Mouse (Mus musculus) ES-Bruce4 (cell line): ENCODE results near the gene Asb16. TPM values are rescaled to one million over a fixed set of nuclear protein-coding genes. Genes with fewer than 3 reads are reported as not detected.

Experiments
- H3K27ac ChIP-seq: 2 replicates; pipeline ENCODE4 v1.5.1; 2012; ENCODE audit warnings: low read length, inconsistent platforms; ENCODE audit not compliant: insufficient read depth
- H3K27me3 ChIP-seq: 2 replicates; pipeline ENCODE4 v1.6.1; 2012; ENCODE audit warnings: mild to moderate bottlenecking, low read length, inconsistent platforms; ENCODE audit not compliant: control insufficient read depth, poor library complexity, insufficient read depth, severe bottlenecking
- H3K36me3 ChIP-seq: 2 replicates; pipeline ENCODE4 v1.6.1; 2012; ENCODE audit warnings: inconsistent platforms, mild to moderate bottlenecking, low read length, moderate library complexity; ENCODE audit not compliant: control insufficient read depth, poor library complexity, insufficient read depth, severe bottlenecking
- H3K4me1 ChIP-seq: one replicate; pipeline ENCODE4 v1.8.1; 2011; ENCODE audit warnings: low read length; ENCODE audit not compliant: control insufficient read depth, insufficient read depth
- H3K4me3 ChIP-seq: 2 replicates; pipeline ENCODE4 v1.5.1; 2011; ENCODE audit warnings: low read depth, mild to moderate bottlenecking, low read length
- H3K9ac ChIP-seq: 2 replicates; pipeline ENCODE4 v1.6.1; 2012; ENCODE audit warnings: low read depth, mild to moderate bottlenecking, inconsistent platforms; ENCODE audit not compliant: poor library complexity, severe bottlenecking
- H3K9me3 ChIP-seq: replicated peaks from 2 replicates; pipeline ENCODE4 v1.6.1; 2012; ENCODE audit warnings: mild to moderate bottlenecking, low read length, inconsistent platforms; ENCODE audit not compliant: control insufficient read depth, poor library complexity, insufficient read depth, severe bottlenecking
- CTCF ChIP-seq: IDR thresholded peaks from one replicate; pipeline ENCODE4 v1.8.1; 2011; ENCODE audit warnings: low read depth, low read length
- EP300 ChIP-seq: IDR thresholded peaks from 2 replicates; pipeline ENCODE4 v1.6.1; 2011; ENCODE audit warnings: low read depth, low read length; ENCODE audit not compliant: insufficient read depth
- POLR2A ChIP-seq: IDR thresholded peaks from one replicate; pipeline ENCODE4 v1.8.1; 2011; ENCODE audit warnings: low read length; ENCODE audit not compliant: insufficient read depth
- polyA plus RNA-seq: library from polyadenylated mRNA; stranded (reverse); fragments of >200 nt; gene quantifications from 2 replicates; pipeline ENCODE4 v1.2.4, GENCODE M21; 2011; ENCODE audit warnings: low read depth; ENCODE audit not compliant: missing spikeins, insufficient read depth, insufficient read length

Gene Asb16
- polyA plus RNA-seq, 1 experiment: 0.70 TPM

GRCm38 (mm10) chr11:102227270-102228190 lies 41.0 kb upstream of the Asb16 start:
- no peaks in the 10 kb centered on the region for H3K27me3 ChIP-seq
- H3K27ac ChIP-seq: no peak overlapping the region
- no peak for TF ChIP-seq POLR2A
- no peak for TF ChIP-seq CTCF
- no peak for TF ChIP-seq EP300
- no peak overlapping the region for H3K4me3 ChIP-seq
- no peaks in the 10 kb centered on the region for H3K36me3 ChIP-seq
- H3K9me3 ChIP-seq: no peaks in the 10 kb centered on the region
- H3K9ac ChIP-seq: no peak overlapping the region
- H3K4me1 ChIP-seq: peaks cover 12% of the 10 kb centered on the region

GRCm38 (mm10) chr11:102228191-102228545 lies 40.4 kb upstream of the Asb16 start:
- no peak overlapping the region for H3K27ac ChIP-seq
- TF ChIP-seq EP300: no peak
- no peak for TF ChIP-seq POLR2A
- TF ChIP-seq CTCF: no peak
- H3K9ac ChIP-seq: no peak overlapping the region
- H3K27me3 ChIP-seq: no peaks in the 10 kb centered on the region
- H3K4me1 ChIP-seq: peaks cover 12% of the 10 kb centered on the region
- no peaks in the 10 kb centered on the region for H3K9me3 ChIP-seq
- H3K36me3 ChIP-seq: no peaks in the 10 kb centered on the region
- no peak overlapping the region for H3K4me3 ChIP-seq

- Histone ChIP-seq H3K27ac (no peak overlapping the region), H3K9ac (peak overlapping the region; percentile 83), H3K4me1 (peaks cover 12% of the 10 kb centered on the region), H3K36me3 (no peaks in the 10 kb centered on the region), H3K27me3 (no peaks in the 10 kb centered on the region), H3K9me3 (no peaks in the 10 kb centered on the region), H3K4me3 (peak overlapping the region; percentile 89)
- TF ChIP-seq CTCF (no peak), EP300 (no peak), POLR2A (no peak)
These were observed 39.8 kb upstream of the Asb16 start for GRCm38 (mm10) chr11:102228646-102229268.

GRCm38 (mm10) chr11:102229331-102229953 lies 39.1 kb upstream of the Asb16 start:
- H3K4me1 ChIP-seq: peaks cover 10% of the 10 kb centered on the region
- H3K27ac ChIP-seq: no peak overlapping the region
- H3K9me3 ChIP-seq: no peaks in the 10 kb centered on the region
- TF ChIP-seq EP300: no peak
- TF ChIP-seq POLR2A: no peak
- TF ChIP-seq CTCF: no peak
- no peaks in the 10 kb centered on the region for H3K36me3 ChIP-seq
- no peaks in the 10 kb centered on the region for H3K27me3 ChIP-seq
- H3K9ac ChIP-seq: peak overlapping the region; percentile 83
- H3K4me3 ChIP-seq: peak overlapping the region; percentile 89

GRCm38 (mm10) chr11:102230006-102230741 lies 38.4 kb upstream of the Asb16 start, which contains the start of gene Hdac5:
Hdac5 (minus strand) TSS chr11:102230166.
- Histone ChIP-seq H3K36me3 (no peaks in the 10 kb centered on the region), H3K27ac (no peak within 1 kb of the TSS), H3K9me3 (no peaks in the 10 kb centered on the region), H3K4me3 (peak within 1 kb of the TSS; percentile 89), H3K27me3 (no peaks in the 10 kb centered on the region), H3K9ac (peak within 1 kb of the TSS; percentile 83), H3K4me1 (peaks cover 10% of the 10 kb centered on the region)
- TF ChIP-seq POLR2A (peak; percentile 31), CTCF (no peak)

GRCm38 (mm10) chr11:102236022-102236421 lies 32.5 kb upstream of the Asb16 start:
- no peak overlapping the region for H3K27ac ChIP-seq
- no peak overlapping the region for H3K9ac ChIP-seq
- H3K4me3 ChIP-seq: no peak overlapping the region
- H3K36me3 ChIP-seq: no peaks in the 10 kb centered on the region
- H3K27me3 ChIP-seq: no peaks in the 10 kb centered on the region
- no peaks in the 10 kb centered on the region for H3K4me1 ChIP-seq
- TF ChIP-seq EP300: no peak
- TF ChIP-seq POLR2A: no peak
- TF ChIP-seq CTCF: no peak
- H3K9me3 ChIP-seq: no peaks in the 10 kb centered on the region
